Mouse (Mus musculus): Measurements from ENCODE around the gene 2610002M06Rik. TPM values are rescaled to one million over a fixed set of nuclear protein-coding genes. Genes with fewer than 3 reads are reported as not detected.

2610002M06Rik gene
- polyA plus RNA-seq, 1 experiment from 2014 or later, result 12.2 TPM

GRCm38 (mm10) chrX:107795785-107796184 is 20.3 kb downstream of the 2610002M06Rik start:
- Histone ChIP-seq H3K4me2 (replicated peaks; ENCODE audit: low read depth) (no peak overlapping the region), H3K36me3 (ENCODE audit: control insufficient read depth, insufficient read depth) (no peaks in the 10 kb centered on the region), H3K9me3 (ENCODE audit: control insufficient read depth) (no peaks in the 10 kb centered on the region), H3K27ac (ENCODE audit: low read depth, low read length) (no peak overlapping the region), H3K4me3 (ENCODE audit: low read depth, low read length) (no peak overlapping the region), H3K27me3 (replicated peaks; ENCODE audit: control insufficient read depth, insufficient read depth, low read length) (no peaks in the 10 kb centered on the region), H3K4me1 (replicated peaks; ENCODE audit: control insufficient read depth, insufficient read depth, low read length) (no peaks in the 10 kb centered on the region), H3K9ac (ENCODE audit: low read depth, low read length) (no peak overlapping the region)
- no peak for ATAC-seq
- WGBS, result 55% methylated on average over 1 of the region's 1 CpGs
- TF ChIP-seq CTCF (IDR thresholded peaks at IDR 0.05; ENCODE audit: low read depth), result no peak

DNA sequence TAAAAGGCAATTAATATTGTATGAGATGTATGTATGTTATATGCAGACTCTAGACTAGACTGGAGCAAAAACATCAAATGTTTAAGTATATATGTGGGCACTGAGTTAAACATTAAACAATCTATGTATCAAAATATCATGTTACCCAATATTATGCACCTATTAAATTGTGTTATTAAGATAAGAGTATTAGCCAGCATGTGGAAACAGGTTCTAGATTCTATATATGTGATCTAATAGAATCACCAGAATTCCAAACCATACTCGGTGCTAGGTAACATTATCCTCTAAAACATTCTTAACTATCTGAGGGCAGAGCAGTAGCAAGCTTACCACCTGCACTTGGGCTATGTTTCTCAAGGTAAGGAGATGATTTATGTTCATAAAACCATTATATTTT is 23.8 kb downstream of the 2610002M06Rik start, which contains the start of gene Tent5d:
Gene Tent5d (plus strand): TSS at position 301 of the 400 bp plus-strand sequence.
- no peaks in the 10 kb centered on the region for H3K9me3 ChIP-seq (ENCODE audit: control insufficient read depth)
- TF ChIP-seq CTCF (IDR thresholded peaks at IDR 0.05; ENCODE audit: low read depth), result no peak
- H3K27me3 ChIP-seq (replicated peaks; ENCODE audit: control insufficient read depth, insufficient read depth, low read length), result no peaks in the 10 kb centered on the region
- ATAC-seq, result no peak
- H3K9ac ChIP-seq (ENCODE audit: low read depth, low read length), result no peak within 1 kb of the TSS
- no peak within 1 kb of the TSS for H3K27ac ChIP-seq (ENCODE audit: low read depth, low read length)
- no peaks in the 10 kb centered on the region for H3K36me3 ChIP-seq (ENCODE audit: control insufficient read depth, insufficient read depth)
- 90% methylated on average over 1 of the region's 1 CpGs for WGBS
- no peak within 1 kb of the TSS for H3K4me3 ChIP-seq (ENCODE audit: low read depth, low read length)
- H3K4me2 ChIP-seq (replicated peaks; ENCODE audit: low read depth), result no peak within 1 kb of the TSS
- no peaks in the 10 kb centered on the region for H3K4me1 ChIP-seq (replicated peaks; ENCODE audit: control insufficient read depth, insufficient read depth, low read length)

DNA sequence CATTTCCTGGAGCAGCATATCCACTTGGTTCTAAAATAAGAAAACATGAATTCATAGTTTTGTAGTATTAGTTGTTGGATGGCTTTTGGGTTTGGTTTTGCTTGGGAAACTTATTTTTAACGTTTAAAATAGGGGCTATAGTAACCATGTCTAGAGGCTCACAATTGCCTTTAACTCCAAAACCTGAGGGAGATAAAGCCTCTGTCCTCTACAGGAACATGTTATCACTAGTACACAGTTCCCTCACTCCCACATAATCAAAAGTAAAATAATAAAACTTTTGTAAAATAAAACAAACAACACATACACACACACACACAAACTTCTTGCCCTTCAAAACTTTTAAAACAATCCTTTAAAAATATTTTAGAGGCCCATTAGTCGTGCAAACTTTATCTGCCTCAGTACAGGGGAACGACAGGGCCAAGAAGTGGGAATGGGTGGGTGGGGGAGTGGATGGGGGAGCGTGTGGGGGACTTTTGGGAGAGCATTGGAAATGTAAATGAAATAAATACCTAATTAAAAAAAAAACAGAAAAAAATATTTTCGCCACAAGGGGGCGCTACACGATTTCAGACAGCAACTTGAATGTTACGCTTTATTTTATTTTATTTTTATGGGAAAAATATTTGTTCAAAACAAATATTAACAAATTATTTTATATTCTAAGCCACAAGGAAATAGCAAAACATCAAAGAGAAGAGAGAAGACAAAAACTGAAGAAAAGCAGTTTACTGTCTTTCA is 25.2 kb downstream of the 2610002M06Rik start:
- no peak for ATAC-seq
- 27% methylated on average over 8 of the region's 8 CpGs for WGBS
- no peaks in the 10 kb centered on the region for H3K4me1 ChIP-seq (replicated peaks; ENCODE audit: control insufficient read depth, insufficient read depth, low read length)
- no peak overlapping the region for H3K4me2 ChIP-seq (replicated peaks; ENCODE audit: low read depth)
- peak; percentile 40 for TF ChIP-seq CTCF (IDR thresholded peaks at IDR 0.05; ENCODE audit: low read depth)
- no peak overlapping the region for H3K4me3 ChIP-seq (ENCODE audit: low read depth, low read length)
- no peaks in the 10 kb centered on the region for H3K9me3 ChIP-seq (ENCODE audit: control insufficient read depth)
- no peak overlapping the region for H3K9ac ChIP-seq (ENCODE audit: low read depth, low read length)
- no peaks in the 10 kb centered on the region for H3K36me3 ChIP-seq (ENCODE audit: control insufficient read depth, insufficient read depth)
- H3K27ac ChIP-seq (ENCODE audit: low read depth, low read length), result no peak overlapping the region
- H3K27me3 ChIP-seq (replicated peaks; ENCODE audit: control insufficient read depth, insufficient read depth, low read length), result no peaks in the 10 kb centered on the region

GRCm38 (mm10) chrX:107790136-107790535 is 26.0 kb downstream of the 2610002M06Rik start:
- H3K4me1 ChIP-seq (replicated peaks; ENCODE audit: control insufficient read depth, insufficient read depth, low read length), result no peaks in the 10 kb centered on the region
- whole genome bisulfite sequencing, result 66% methylated on average over 1 of the region's 1 CpGs
- no peak overlapping the region for H3K4me2 ChIP-seq (replicated peaks; ENCODE audit: low read depth)
- no peaks in the 10 kb centered on the region for H3K27me3 ChIP-seq (replicated peaks; ENCODE audit: control insufficient read depth, insufficient read depth, low read length)
- ATAC-seq, result no peak
- no peak for TF ChIP-seq CTCF (IDR thresholded peaks at IDR 0.05; ENCODE audit: low read depth)
- H3K36me3 ChIP-seq (ENCODE audit: control insufficient read depth, insufficient read depth), result no peaks in the 10 kb centered on the region
- H3K4me3 ChIP-seq (ENCODE audit: low read depth, low read length), result no peak overlapping the region
- H3K9me3 ChIP-seq (ENCODE audit: control insufficient read depth), result no peaks in the 10 kb centered on the region
- no peak overlapping the region for H3K9ac ChIP-seq (ENCODE audit: low read depth, low read length)
- H3K27ac ChIP-seq (ENCODE audit: low read depth, low read length), result no peak overlapping the region

GRCm38 (mm10) chrX:107767896-107768295 is 48.2 kb downstream of the 2610002M06Rik start:
- 15% methylated on average over 3 of the region's 3 CpGs for whole genome bisulfite sequencing

More at GRCm38 (mm10) chrX:107767896-107768295, 48.2 kb downstream of the 2610002M06Rik start:
- H3K9me3 ChIP-seq (ENCODE audit: control insufficient read depth), result no peaks in the 10 kb centered on the region
- H3K27ac ChIP-seq (ENCODE audit: low read depth, low read length), result no peak overlapping the region
- H3K27me3 ChIP-seq (replicated peaks; ENCODE audit: control insufficient read depth, insufficient read depth, low read length), result no peaks in the 10 kb centered on the region
- peak; percentile 49 for TF ChIP-seq CTCF (IDR thresholded peaks at IDR 0.05; ENCODE audit: low read depth)
- H3K36me3 ChIP-seq (ENCODE audit: control insufficient read depth, insufficient read depth), result no peaks in the 10 kb centered on the region
- no peak overlapping the region for H3K9ac ChIP-seq (ENCODE audit: low read depth, low read length)
- no peaks in the 10 kb centered on the region for H3K4me1 ChIP-seq (replicated peaks; ENCODE audit: control insufficient read depth, insufficient read depth, low read length)
- ATAC-seq, result no peak
- no peak overlapping the region for H3K4me3 ChIP-seq (ENCODE audit: low read depth, low read length)
- no peak overlapping the region for H3K4me2 ChIP-seq (replicated peaks; ENCODE audit: low read depth)

Other genes starting within 250 kb of the 2610002M06Rik start
- not detected in 2 replicates for gene Tbx22, start 148.4 kb downstream of the 2610002M06Rik start, polyA plus RNA-seq (2015; fragmentation: Nextera tagmentation; extraction: Ambion mirVana)
- not detected in 2 replicates for gene Tent5d, start 23.7 kb downstream of the 2610002M06Rik start, polyA plus RNA-seq (2015; fragmentation: Nextera tagmentation; extraction: Ambion mirVana)
- gene Gm732, start 132.1 kb upstream of the 2610002M06Rik start, polyA plus RNA-seq (2015; fragmentation: Nextera tagmentation; extraction: Ambion mirVana), result not detected in 2 replicates

Data from intestine, postnatal 0 days (tissue).